8 mouse cellular contexts compared by ENCODE assay signal in the genomic region with DNA sequence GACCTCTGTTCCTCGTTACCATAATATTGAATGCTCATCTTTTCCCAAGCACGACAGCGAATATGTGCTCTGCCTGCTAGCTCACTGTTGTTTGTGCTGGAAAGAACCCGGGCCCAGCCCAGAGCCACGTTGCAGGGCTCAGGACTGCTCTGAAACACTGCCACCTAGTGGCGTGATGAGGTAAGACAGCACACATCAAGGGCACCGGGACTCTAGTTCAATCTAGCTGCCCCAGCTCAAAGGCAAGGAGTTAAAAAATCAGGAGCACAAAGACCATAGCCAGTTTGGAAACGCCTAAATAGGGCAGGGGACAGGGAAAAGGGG. TPM values are rescaled to one million over a fixed set of nuclear protein-coding genes. Genes with fewer than 3 reads are reported as not detected.
DNase-seq lines count a peak whose midpoint lies in the region; ATAC-seq and TF ChIP-seq lines count a peak whose summit lies in the region.

No protein-coding gene starts in this region.

- peak; percentile 68 for ATAC-seq in common myeloid progenitor, adult 5-6 weeks (replicated peaks; ENCODE audit: low read depth, poor library complexity, severe bottlenecking)
- peak; percentile 84 for ATAC-seq in megakaryocyte, adult 5-6 weeks (ENCODE audit: poor library complexity, severe bottlenecking)

- H3K4me3 ChIP-seq in left cerebral cortex, adult 2 months, result no peak overlapping the region

- intact Hi-C loops in left cerebral cortex, adult 2 months (cut with DNase I), result loop anchor here (2.0 kb wide), 1 partner anchor 149 kb away; no protein-coding TSS in a partner anchor

- peak overlapping the region; percentile 57; the same call in 1 of the 2 replicates for H3K27ac ChIP-seq in left cerebral cortex, adult 2 months

- peak; percentile 97 for DNase-seq in ZHBTc4 (ENCODE audit: low read depth, low spot score)
- peak; percentile 69 to 73 for DNase-seq in gastrocnemius, adult 8-10 months (ENCODE audit: low spot score in 2 of 2)
- DNase-seq in hindlimb bud, embryonic 11.5 days (ENCODE audit: extremely low spot score, low read depth, low spot score), result peak; percentile 94
- peak; percentile 83 to 88 for DNase-seq in left cerebral cortex, adult 2 months (ENCODE audit: extremely low spot score in 1 of 2, low spot score in 2 of 2)
- DNase-seq in right cerebral cortex, adult 18-20 months, result peak; percentile 83
- peak; percentile 71 for DNase-seq in urinary bladder, adult 2 months (ENCODE audit: low spot score)

- peak; percentile 97 for TF ChIP-seq CTCF in left cerebral cortex, adult 2 months (IDR thresholded peaks at IDR 0.05)

RNA-seq across cellular contexts. Expression of a gene that starts 35.7 kb away (rescaled TPM):
- 0.39 TPM in 1 of 2 replicates, not detected in the other for total RNA-seq in common myeloid progenitor, adult 5-6 weeks (2017)
- total RNA-seq in gastrocnemius, adult 8-10 months (2022), result 10 to 100 TPM in 2 of 4 experiments, 1 to 10 TPM in 2; 6.8 to 11.4 (median 9.4) TPM
- 10 to 100 TPM; 17.1 to 19.1 TPM for total RNA-seq in left cerebral cortex, adult 2 months (2021)
- not detected in 2 replicates for total RNA-seq in megakaryocyte, adult 5-6 weeks (2015)
- not detected in 2 replicates for total RNA-seq in megakaryocyte, adult 5-6 weeks (2017)
- polyA plus RNA-seq in urinary bladder, adult 2 months (2012; rRNA removed), result 30.4 and 31.6 TPM in 2 replicates
